8 mouse cellular contexts compared by ENCODE assay signal in genomic region chr8:72421362-72422335, GRCm38 (mm10). TPM values are rescaled to one million over a fixed set of nuclear protein-coding genes. Genes with fewer than 3 reads are reported as not detected.
DNase-seq lines count a peak whose midpoint lies in the region; ATAC-seq and TF ChIP-seq lines count a peak whose summit lies in the region.

Gene Eps15l1, minus strand, starts transcription at chr8:72421460.

- TF ChIP-seq CTCF in Patski (IDR thresholded peaks at IDR 0.05) = no peak

- under 1% methylated on average over 48 of the region's 48 CpGs for WGBS in hindbrain, embryonic 13.5 days

- peaks cover 43% of the 10 kb centered on the region for H3K4me1 ChIP-seq in hindbrain, embryonic 13.5 days (replicated peaks)

- CTCF ChIA-PET in Patski (lab: Charles Lee) = interaction anchor here (0.9 to 2.3 kb wide), 8 partner anchors 10 to 163 kb away, joined by 3 to 9 read pairs (median 4); partner anchors contain the start of genes 1700030K09Rik and Calr3

- peak; percentile 92 for ATAC-seq in Patski
- ATAC-seq in hindbrain, embryonic 13.5 days (ENCODE audit: low FRiP score) = peak; percentile 98

- H3K27me3 ChIP-seq in Patski = no peaks in the 10 kb centered on the region
- H3K27me3 ChIP-seq in hindbrain, embryonic 13.5 days = no peaks in the 10 kb centered on the region

- POLR2A ChIA-PET in Patski (lab: Charles Lee) = interaction anchor here (1.1 kb wide), 1 partner anchor 22 kb away, joined by 3 read pairs; the partner anchor contains the start of genes 1700030K09Rik and Calr3

- H3K4me2 ChIP-seq in hindbrain, embryonic 13.5 days = peak within 1 kb of the TSS; percentile 69

- H3K36me3 ChIP-seq in hindbrain, embryonic 13.5 days = 0 out of 2 replicates have a peak, but pooled peaks cover 6% of the 10 kb centered on the region

- peak within 1 kb of the TSS; percentile 92 for H3K27ac ChIP-seq in hindbrain, embryonic 13.5 days

- in situ Hi-C loops in Patski (cut with MboI; ENCODE audit: low pct_unique_long_range_greater_than_20kb) = no loop called here

- H3K4me3 ChIP-seq in hindbrain, embryonic 13.5 days = peak within 1 kb of the TSS; percentile 87

- peak within 1 kb of the TSS; percentile 91 for H3K9ac ChIP-seq in hindbrain, embryonic 13.5 days

- DNase-seq in Patski (ENCODE audit: low read depth, low spot score) = peak; percentile 92
- peak; percentile 99 for DNase-seq in cerebellum, postnatal 14 days
- DNase-seq in frontal cortex, postnatal 14 days (ENCODE audit: low spot score in 2 of 2) = peak; percentile 97 to 98
- DNase-seq in layer of hippocampus, postnatal 25 days (ENCODE audit: extremely low spot score in 1 of 2, low spot score in 1 of 2) = peak; percentile 92 to 97
- peak; percentile 99 for DNase-seq in lung, postnatal 25 days (ENCODE audit: low spot score)
- DNase-seq in retina, embryonic 14.5 days (ENCODE audit: low spot score) = peak; percentile 99
- DNase-seq in thymus, postnatal 4 days = peak; percentile 100

- H3K9me3 ChIP-seq in hindbrain, embryonic 13.5 days = no peaks in the 10 kb centered on the region

RNA-seq across cellular contexts. Expression of gene Eps15l1, which starts in this region (rescaled TPM):
- 63.4 TPM for polyA plus RNA-seq in Patski (2021)
- 62.0 and 65.0 TPM in 2 replicates for polyA plus RNA-seq in hindbrain, embryonic 13.5 days (2015; fragmentation: Nextera tagmentation; extraction: Ambion mirVana)
- total RNA-seq in layer of hippocampus, postnatal 25 days (2021) = 10 to 100 TPM; 58.9 to 72.2 TPM

Comparison
In these comparisons a context has a peak if more than half of its experiments do, and no peak if none do; other contexts are left out.
1. Peak in every context shown above with its lines: DNase-seq, ATAC-seq, H3K4me3 ChIP-seq and H3K27ac ChIP-seq.